Mouse (Mus musculus): ENCODE measurements around the gene Ucp3. TPM values are rescaled to one million over a fixed set of nuclear protein-coding genes. Genes with fewer than 3 reads are reported as not detected.

The Ucp3 gene
- polyA plus RNA-seq, 1 experiment from 2014 or later: 1.4 TPM

GRCm38 (mm10) chr7:100514573-100514972 lies 41.8 kb downstream of the Ucp3 start, which contains the start of gene Dnajb13:
Dnajb13 (minus strand) TSS chr7:100514960.
- no peak within 1 kb of the TSS for H3K4me3 ChIP-seq (ENCODE audit: low read depth, low read length)
- peak; percentile 52 for ATAC-seq (ENCODE audit: low FRiP score, low TSS enrichment)
- H3K4me1 ChIP-seq (replicated peaks; ENCODE audit: control insufficient read depth, insufficient read depth): no peaks in the 10 kb centered on the region
- no peaks in the 10 kb centered on the region for H3K36me3 ChIP-seq (ENCODE audit: control insufficient read depth, insufficient read depth, low read length)
- no peaks in the 10 kb centered on the region for H3K9me3 ChIP-seq (ENCODE audit: control insufficient read depth, low read length)
- DNase-seq (ENCODE audit: low spot score): peak; percentile 24
- no peak for TF ChIP-seq EP300 (optimal IDR thresholded peaks at IDR 0.05)
- H3K9ac ChIP-seq (ENCODE audit: low read length): no peak within 1 kb of the TSS
- H3K4me2 ChIP-seq (replicated peaks; ENCODE audit: low read depth): no peak within 1 kb of the TSS
- H3K27ac ChIP-seq (replicated peaks): no peak within 1 kb of the TSS
- WGBS: 46% methylated on average over 11 of the region's 11 CpGs
- H3K27me3 ChIP-seq (ENCODE audit: control insufficient read depth, insufficient read depth, low read length): no peaks in the 10 kb centered on the region

- Histone ChIP-seq H3K9ac (ENCODE audit: low read length) (no peak overlapping the region), H3K36me3 (ENCODE audit: control insufficient read depth, insufficient read depth, low read length) (no peaks in the 10 kb centered on the region), H3K27me3 (ENCODE audit: control insufficient read depth, insufficient read depth, low read length) (no peaks in the 10 kb centered on the region), H3K4me2 (replicated peaks; ENCODE audit: low read depth) (no peak overlapping the region), H3K27ac (replicated peaks) (no peak overlapping the region), H3K4me3 (ENCODE audit: low read depth, low read length) (no peak overlapping the region), H3K4me1 (replicated peaks; ENCODE audit: control insufficient read depth, insufficient read depth) (no peaks in the 10 kb centered on the region), H3K9me3 (ENCODE audit: control insufficient read depth, low read length) (no peaks in the 10 kb centered on the region)
- 40% methylated on average over 7 of the region's 7 CpGs for WGBS
- DNase-seq (ENCODE audit: low spot score) (peak; percentile 44), ATAC-seq (ENCODE audit: low FRiP score, low TSS enrichment) (peak; percentile 51; the same call in 1 of the 2 replicates)
- TF ChIP-seq CTCF (IDR thresholded peaks at IDR 0.05; ENCODE audit: low read depth) (no peak), EP300 (optimal IDR thresholded peaks at IDR 0.05) (no peak)
Observed at GRCm38 (mm10) chr7:100520204-100520603, 47.4 kb downstream of the Ucp3 start.

GRCm38 (mm10) chr7:100520663-100521285 lies 48.0 kb downstream of the Ucp3 start:
- H3K27ac ChIP-seq (replicated peaks): no peak overlapping the region
- no peaks in the 10 kb centered on the region for H3K36me3 ChIP-seq (ENCODE audit: control insufficient read depth, insufficient read depth, low read length)
- DNase-seq (ENCODE audit: low spot score) (peak; percentile 90), ATAC-seq (ENCODE audit: low FRiP score, low TSS enrichment) (peak; percentile 60; the same call in 1 of the 2 replicates)
- peak overlapping the region; percentile 17; the same call in 1 of the 2 replicates for H3K4me2 ChIP-seq (replicated peaks; ENCODE audit: low read depth)
- no peak overlapping the region for H3K9ac ChIP-seq (ENCODE audit: low read length)
- H3K4me3 ChIP-seq (ENCODE audit: low read depth, low read length): no peak overlapping the region
- no peaks in the 10 kb centered on the region for H3K27me3 ChIP-seq (ENCODE audit: control insufficient read depth, insufficient read depth, low read length)
- TF ChIP-seq EP300 (optimal IDR thresholded peaks at IDR 0.05): no peak
- peak; percentile 97 for TF ChIP-seq CTCF (IDR thresholded peaks at IDR 0.05; ENCODE audit: low read depth)
- 21% methylated on average over 10 of the region's 10 CpGs for WGBS
- no peaks in the 10 kb centered on the region for H3K4me1 ChIP-seq (replicated peaks; ENCODE audit: control insufficient read depth, insufficient read depth)
- H3K9me3 ChIP-seq (ENCODE audit: control insufficient read depth, low read length): no peaks in the 10 kb centered on the region

GRCm38 (mm10) chr7:100522222-100522621 lies 49.4 kb downstream of the Ucp3 start:
- no peaks in the 10 kb centered on the region for H3K27me3 ChIP-seq (ENCODE audit: control insufficient read depth, insufficient read depth, low read length)
- ATAC-seq (ENCODE audit: low FRiP score, low TSS enrichment) (no peak), DNase-seq (ENCODE audit: low spot score) (no peak)
- 73% methylated on average over 3 of the region's 3 CpGs for WGBS
- TF ChIP-seq CTCF (IDR thresholded peaks at IDR 0.05; ENCODE audit: low read depth) (peak; percentile 19), EP300 (optimal IDR thresholded peaks at IDR 0.05) (no peak)
- H3K36me3 ChIP-seq (ENCODE audit: control insufficient read depth, insufficient read depth, low read length): no peaks in the 10 kb centered on the region
- no peak overlapping the region for H3K27ac ChIP-seq (replicated peaks)
- H3K9ac ChIP-seq (ENCODE audit: low read length): no peak overlapping the region
- no peaks in the 10 kb centered on the region for H3K9me3 ChIP-seq (ENCODE audit: control insufficient read depth, low read length)
- no peak overlapping the region for H3K4me3 ChIP-seq (ENCODE audit: low read depth, low read length)
- no peaks in the 10 kb centered on the region for H3K4me1 ChIP-seq (replicated peaks; ENCODE audit: control insufficient read depth, insufficient read depth)
- no peak overlapping the region for H3K4me2 ChIP-seq (replicated peaks; ENCODE audit: low read depth)

- no peak overlapping the region for H3K9ac ChIP-seq (ENCODE audit: low read length)
- no peak overlapping the region for H3K4me2 ChIP-seq (replicated peaks; ENCODE audit: low read depth)
- no peak for TF ChIP-seq CTCF (IDR thresholded peaks at IDR 0.05; ENCODE audit: low read depth)
- no peak for TF ChIP-seq EP300 (optimal IDR thresholded peaks at IDR 0.05)
- no peak for ATAC-seq (ENCODE audit: low FRiP score, low TSS enrichment)
- 45% methylated on average over 8 of the region's 8 CpGs for WGBS
- no peaks in the 10 kb centered on the region for H3K27me3 ChIP-seq (ENCODE audit: control insufficient read depth, insufficient read depth, low read length)
- DNase-seq (ENCODE audit: low spot score): no peak
- H3K36me3 ChIP-seq (ENCODE audit: control insufficient read depth, insufficient read depth, low read length): no peaks in the 10 kb centered on the region
- no peak overlapping the region for H3K4me3 ChIP-seq (ENCODE audit: low read depth, low read length)
- no peaks in the 10 kb centered on the region for H3K4me1 ChIP-seq (replicated peaks; ENCODE audit: control insufficient read depth, insufficient read depth)
- no peaks in the 10 kb centered on the region for H3K9me3 ChIP-seq (ENCODE audit: control insufficient read depth, low read length)
- H3K27ac ChIP-seq (replicated peaks): no peak overlapping the region
Observed at GRCm38 (mm10) chr7:100524669-100525068, 51.9 kb downstream of the Ucp3 start.

- DNase-seq (ENCODE audit: low spot score) (no peak), ATAC-seq (ENCODE audit: low FRiP score, low TSS enrichment) (no peak)
- TF ChIP-seq CTCF (IDR thresholded peaks at IDR 0.05; ENCODE audit: low read depth): no peak
- no peak for TF ChIP-seq EP300 (optimal IDR thresholded peaks at IDR 0.05)
- Histone ChIP-seq H3K4me1 (replicated peaks; ENCODE audit: control insufficient read depth, insufficient read depth) (no peaks in the 10 kb centered on the region), H3K27me3 (ENCODE audit: control insufficient read depth, insufficient read depth, low read length) (no peaks in the 10 kb centered on the region), H3K9me3 (ENCODE audit: control insufficient read depth, low read length) (no peaks in the 10 kb centered on the region), H3K9ac (ENCODE audit: low read length) (no peak overlapping the region), H3K27ac (replicated peaks) (no peak overlapping the region), H3K4me2 (replicated peaks; ENCODE audit: low read depth) (no peak overlapping the region), H3K36me3 (ENCODE audit: control insufficient read depth, insufficient read depth, low read length) (no peaks in the 10 kb centered on the region), H3K4me3 (ENCODE audit: low read depth, low read length) (no peak overlapping the region)
- WGBS: 90% methylated on average over 5 of the region's 5 CpGs
Observed at GRCm38 (mm10) chr7:100530766-100531165, 58.0 kb downstream of the Ucp3 start.
